Mouse (Mus musculus) MEL (cell line): Measurements from ENCODE around the gene Lypd4. TPM values are rescaled to one million over a fixed set of nuclear protein-coding genes. Genes with fewer than 3 reads are reported as not detected.
A peak's percentile ranks its signal among the peaks of the same experiment; 100 is the strongest.

ENCODE experiments used
- DNase-seq: peaks from one replicate; pipeline ENCODE4 v3.0.0; 2011; ENCODE audit warnings: low read depth, low spot score
- H3K27ac ChIP-seq: 2 replicates; pipeline ENCODE4 v1.5.1; 2012; ENCODE audit warnings: low read depth, mild to moderate bottlenecking, control low read depth, low read length, moderate library complexity; ENCODE audit not compliant: control insufficient read depth
- H3K27me3 ChIP-seq, 2 experiments: fragments of 150-350 bp in 1 of 2; sonication (generic) in 1 of 2; 2 replicates each; pipeline ENCODE4 v1.6.1; 2012; ENCODE audit warnings: low read length in 2 of 2, mild to moderate bottlenecking in 2 of 2, improper control_type of control experiment in 1 of 2, moderate library complexity in 1 of 2; ENCODE audit not compliant: insufficient read depth in 2 of 2, control insufficient read depth in 1 of 2
- H3K36me3 ChIP-seq, 2 experiments: 2 replicates each; pipeline ENCODE4 v1.6.1; 2012 to 2014; ENCODE audit warnings: low read length in 2 of 2, improper control_type of control experiment in 1 of 2, inconsistent platforms in 1 of 2, mild to moderate bottlenecking in 1 of 2; ENCODE audit not compliant: insufficient read depth in 2 of 2, control insufficient read depth in 1 of 2
- H3K4me1 ChIP-seq, 2 experiments: fragments of 150-350 bp in 1 of 2; sonication (generic) in 1 of 2; 2 replicates each; pipeline ENCODE4 v1.6.1; 2012; ENCODE audit warnings: low read length in 2 of 2, improper control_type of control experiment in 1 of 2, mild to moderate bottlenecking in 1 of 2; ENCODE audit not compliant: insufficient read depth in 2 of 2, control insufficient read depth in 1 of 2
- H3K4me3 ChIP-seq, 2 experiments: fragments of 150-350 bp in 1 of 2; sonication (generic) in 1 of 2; 2 replicates each; pipeline ENCODE4 v1.5.1; 2012; ENCODE audit warnings: low read depth in 2 of 2, low read length in 2 of 2, mild to moderate bottlenecking in 2 of 2, moderate library complexity in 2 of 2, control low read depth in 1 of 2, improper control_type of control experiment in 1 of 2; ENCODE audit not compliant: control insufficient read depth in 1 of 2, insufficient read depth in 1 of 2
- H3K79me2 ChIP-seq: 2 replicates; pipeline ENCODE4 v1.6.1; 2012; ENCODE audit warnings: mild to moderate bottlenecking, low read length, moderate library complexity; ENCODE audit not compliant: control insufficient read depth, poor library complexity, insufficient read depth
- H3K9ac ChIP-seq: 2 replicates; pipeline ENCODE4 v1.6.1; 2012; ENCODE audit warnings: low read depth, mild to moderate bottlenecking, control low read depth, low read length, moderate library complexity; ENCODE audit not compliant: control insufficient read depth, poor library complexity, severe bottlenecking
- H3K9me3 ChIP-seq: fragments of 150-350 bp; sonication (generic); replicated peaks from 2 replicates; pipeline ENCODE4 v1.6.1; 2012; ENCODE audit warnings: mild to moderate bottlenecking, low read length, improper control_type of control experiment, moderate library complexity; ENCODE audit not compliant: insufficient read depth
- BHLHE40 ChIP-seq: IDR thresholded peaks from 2 replicates; pipeline ENCODE4 v1.6.1; 2012; ENCODE audit warnings: low read depth, mild to moderate bottlenecking, inconsistent platforms, low read length, improper control_type of control experiment, borderline replicate concordance
- CHD1 ChIP-seq: IDR thresholded peaks from 2 replicates; pipeline ENCODE4 v1.6.1; 2012; ENCODE audit warnings: low read depth, mild to moderate bottlenecking, inconsistent platforms, low read length, improper control_type of control experiment
- CTCF ChIP-seq, 3 experiments: IDR thresholded peaks in 2 of 3; conservative IDR thresholded peaks in 1 of 3; 2 replicates each; pipeline ENCODE4 v1.5.1; 2011 to 2012; ENCODE audit warnings: low read length in 3 of 3, low read depth in 2 of 3, mild to moderate bottlenecking in 2 of 3, improper control_type of control experiment in 1 of 3, inconsistent platforms in 1 of 3, mixed read lengths in 1 of 3, moderate library complexity in 1 of 3; ENCODE audit not compliant: control insufficient read depth in 1 of 3, insufficient read depth in 1 of 3, poor library complexity in 1 of 3, severe bottlenecking in 1 of 3
- EP300 ChIP-seq, 2 experiments: IDR thresholded peaks; 2 replicates each; pipeline ENCODE4 v1.6.1; 2011; ENCODE audit warnings: improper control_type of control experiment in 2 of 2, low read length in 2 of 2, low read depth in 1 of 2, mild to moderate bottlenecking in 1 of 2
- ETS1 ChIP-seq: IDR thresholded peaks from 2 replicates; pipeline ENCODE4 v1.6.1; 2012; ENCODE audit warnings: low read depth, mild to moderate bottlenecking, inconsistent platforms, low read length, improper control_type of control experiment, moderate library complexity
- GABPA ChIP-seq: IDR thresholded peaks from 2 replicates; pipeline ENCODE4 v1.6.1; 2012; ENCODE audit warnings: low read depth, mild to moderate bottlenecking, inconsistent platforms, low read length, improper control_type of control experiment, moderate library complexity
- GATA1 ChIP-seq: IDR thresholded peaks from 2 replicates; pipeline ENCODE4 v1.6.1; 2011; ENCODE audit warnings: low read depth, low read length, improper control_type of control experiment
- HCFC1 ChIP-seq: IDR thresholded peaks from 2 replicates; pipeline ENCODE4 v1.6.1; 2012; ENCODE audit warnings: low read depth, mild to moderate bottlenecking, inconsistent platforms, low read length, improper control_type of control experiment, moderate library complexity
- JUND ChIP-seq: IDR thresholded peaks from 2 replicates; pipeline ENCODE4 v1.6.1; 2011; ENCODE audit warnings: low read depth, mild to moderate bottlenecking, improper control_type of control experiment, low read length
- KAT2A ChIP-seq: conservative IDR thresholded peaks from 2 replicates; pipeline ENCODE4 v1.6.1; 2012; ENCODE audit warnings: low read depth, low read length, improper control_type of control experiment, inconsistent platforms
- MAFK ChIP-seq: IDR thresholded peaks from 2 replicates; pipeline ENCODE4 v1.6.1; 2011; ENCODE audit warnings: low read depth, mild to moderate bottlenecking, low read length, improper control_type of control experiment, borderline replicate concordance
- MAZ ChIP-seq: IDR thresholded peaks from 2 replicates; pipeline ENCODE4 v1.6.1; 2012; ENCODE audit warnings: low read depth, mild to moderate bottlenecking, inconsistent platforms, low read length, improper control_type of control experiment
- MXI1 ChIP-seq: IDR thresholded peaks from 2 replicates; pipeline ENCODE4 v1.6.1; 2011; ENCODE audit warnings: mild to moderate bottlenecking, low read depth, low read length, improper control_type of control experiment
- NELFE ChIP-seq: IDR thresholded peaks from 2 replicates; pipeline ENCODE4 v1.6.1; 2011; ENCODE audit warnings: low read depth, low read length, improper control_type of control experiment
- POLR2A ChIP-seq, 2 experiments: IDR thresholded peaks; 2 replicates each; pipeline ENCODE4 v1.6.1; 2011 to 2012; ENCODE audit warnings: low read length in 2 of 2, mild to moderate bottlenecking in 2 of 2, control low read depth in 1 of 2, improper control_type of control experiment in 1 of 2, low read depth in 1 of 2, moderate library complexity in 1 of 2; ENCODE audit not compliant: control insufficient read depth in 1 of 2, insufficient read depth in 1 of 2, poor library complexity in 1 of 2
- POLR2AphosphoS2 ChIP-seq: IDR thresholded peaks from 2 replicates; pipeline ENCODE4 v1.6.1; 2011; ENCODE audit warnings: low read length, improper control_type of control experiment
- POLR2AphosphoS5 ChIP-seq: IDR thresholded peaks from 2 replicates; pipeline ENCODE4 v1.6.1; 2012; ENCODE audit warnings: low read depth, borderline replicate concordance, mild to moderate bottlenecking, inconsistent platforms, low read length, moderate library complexity, mixed read lengths
- RCOR1 ChIP-seq: IDR thresholded peaks from 2 replicates; pipeline ENCODE4 v1.6.1; 2012; ENCODE audit warnings: low read depth, mild to moderate bottlenecking, inconsistent platforms, low read length, improper control_type of control experiment
- SIN3A ChIP-seq: IDR thresholded peaks from 2 replicates; pipeline ENCODE4 v1.6.1; 2012; ENCODE audit warnings: low read length, improper control_type of control experiment, inconsistent platforms
- SMC3 ChIP-seq: IDR thresholded peaks from 2 replicates; pipeline ENCODE4 v1.6.1; 2011; ENCODE audit warnings: low read depth, low read length, improper control_type of control experiment
- TAL1 ChIP-seq: IDR thresholded peaks from 2 replicates; pipeline ENCODE4 v1.6.1; 2012; ENCODE audit warnings: mild to moderate bottlenecking, inconsistent platforms, low read length, moderate library complexity, mixed read lengths
- TBP ChIP-seq: IDR thresholded peaks from 2 replicates; pipeline ENCODE4 v1.8.0; 2011; ENCODE audit warnings: low read depth, low read length, improper control_type of control experiment
- UBTF ChIP-seq: IDR thresholded peaks from 2 replicates; pipeline ENCODE4 v1.6.1; 2012; ENCODE audit warnings: low read depth, mild to moderate bottlenecking, inconsistent platforms, low read length, improper control_type of control experiment, moderate library complexity, borderline replicate concordance; ENCODE audit not compliant: insufficient read depth
- USF1 ChIP-seq: IDR thresholded peaks from 2 replicates; pipeline ENCODE4 v1.6.1; 2014; ENCODE audit warnings: low read depth, mild to moderate bottlenecking, inconsistent platforms, low read length, improper control_type of control experiment, moderate library complexity
- ZKSCAN1 ChIP-seq: IDR thresholded peaks from 2 replicates; pipeline ENCODE4 v1.6.1; 2012; ENCODE audit warnings: low read depth, mild to moderate bottlenecking, inconsistent platforms, low read length, improper control_type of control experiment, moderate library complexity
- ZMIZ1 ChIP-seq: IDR thresholded peaks from 2 replicates; pipeline ENCODE4 v1.6.1; 2012; ENCODE audit warnings: low read depth, mild to moderate bottlenecking, inconsistent platforms, low read length, improper control_type of control experiment, moderate library complexity
- ZNF384 ChIP-seq: IDR thresholded peaks from 2 replicates; pipeline ENCODE4 v1.6.1; 2012; ENCODE audit warnings: low read depth, mild to moderate bottlenecking, inconsistent platforms, low read length, improper control_type of control experiment
- polyA plus RNA-seq, 2 experiments: library from polyadenylated mRNA; stranded (reverse) in 1 of 2; unstranded in 1 of 2; fragments of >175 nt in 1 of 2; fragments of >200 nt in 1 of 2; gene quantifications; 2 replicates each; pipeline versions ENCODE4 v1.2.1 to v1.2.4; 2012; ENCODE audit warnings: low replicate concordance in 2 of 2, low read depth in 1 of 2; ENCODE audit not compliant: insufficient read length in 2 of 2, insufficient read depth in 1 of 2, missing spikeins in 1 of 2
- total RNA-seq: library from RNA; depleted of rRNA; stranded (reverse); fragments of 300-350 nt; gene quantifications from 2 replicates; pipeline ENCODE4 v1.2.3, GENCODE M21; 2012

The Lypd4 gene
- total and polyA plus RNA-seq, 3 experiments, result not detected

GRCm38 (mm10) chr7:24884693-24885291, 15.1 kb upstream of the Lypd4 start:
- Histone ChIP-seq H3K4me1 (peaks cover 0 to 20% of the 10 kb centered on the region in 2 experiments; a peak in 2 of 4 replicates), H3K9ac (peak overlapping the region; percentile 93), H3K36me3 (peaks cover 8 to 17% of the 10 kb centered on the region in 2 experiments), H3K4me3 (peak overlapping the region; percentile 55 to 77), H3K27me3 (peaks cover 0 to 2% of the 10 kb centered on the region in 2 experiments; a peak in 1 of 4 replicates), H3K9me3 (no peaks in the 10 kb centered on the region), H3K27ac (peak overlapping the region; percentile 52), H3K79me2 (peaks cover 36% of the 10 kb centered on the region)
- TF ChIP-seq POLR2AphosphoS2, result no peak
- no peak for TF ChIP-seq CHD1
- TF ChIP-seq UBTF, result no peak
- TF ChIP-seq TBP, result 0 out of 2 replicates have a peak, but pooled peaks have one; percentile 5
- TF ChIP-seq USF1, result no peak
- TF ChIP-seq BHLHE40, result no peak
- TF ChIP-seq ZMIZ1, result no peak
- peak; percentile 83 for TF ChIP-seq POLR2AphosphoS5
- peak in 1 of 2 experiments; percentile 76; a peak in 2 of 4 replicates for TF ChIP-seq POLR2A (IDR thresholded peaks at IDR 0.05; ENCODE audit: control insufficient read depth in 1 of 2, insufficient read depth in 1 of 2, low read depth in 1 of 2, low read length in 2 of 2, poor library complexity in 1 of 2)
- no peak for TF ChIP-seq NELFE
- TF ChIP-seq HCFC1, result no peak
- no peak for TF ChIP-seq JUND
- TF ChIP-seq TAL1, result no peak
- no peak for TF ChIP-seq GATA1
- no peak for TF ChIP-seq MXI1
- no peak for TF ChIP-seq KAT2A
- peak; percentile 55 for DNase-seq

DNA sequence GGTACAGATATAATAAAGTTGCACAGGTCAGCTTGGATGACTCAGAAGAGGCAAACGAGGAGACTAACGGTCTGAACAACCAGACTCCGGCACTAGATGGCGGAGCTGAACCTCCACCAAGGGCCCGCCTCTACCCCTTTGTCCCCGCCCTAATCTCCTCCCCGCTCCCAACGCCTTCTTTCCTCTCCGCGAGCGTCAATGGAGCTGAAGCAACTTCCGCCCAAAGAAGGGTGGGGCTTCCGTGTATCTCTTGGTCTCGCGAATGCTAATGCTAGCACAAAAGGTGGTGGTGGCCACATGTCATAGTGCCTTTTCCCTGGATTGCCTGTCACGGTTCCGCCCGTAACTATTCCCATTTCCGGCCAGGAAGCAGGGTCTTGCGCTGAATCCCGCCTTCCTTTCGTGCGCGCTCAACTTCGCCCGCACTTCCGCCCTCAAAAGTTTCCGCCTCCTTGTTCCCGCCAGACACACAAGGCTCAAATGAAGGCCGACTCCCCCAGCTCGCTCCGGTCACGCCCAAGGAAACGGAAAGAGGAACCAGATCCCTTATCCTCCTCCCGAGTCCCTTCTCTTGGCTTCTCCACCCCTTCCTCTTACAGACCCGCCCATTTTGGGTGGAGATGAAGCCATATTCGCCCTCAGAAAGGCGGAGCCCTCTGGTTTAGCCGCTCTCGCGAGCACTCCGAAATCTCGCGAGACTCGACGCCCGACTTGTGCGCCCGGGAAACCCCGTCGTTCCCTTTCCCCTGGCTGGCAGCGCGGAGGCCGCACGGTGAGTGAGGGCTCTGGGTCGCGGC, 14.4 kb upstream of the Lypd4 start, which contains the start of gene Rps19:
Gene Rps19, plus strand, starts transcription at position 476 of the 797 bp plus-strand sequence.
- no peaks in the 10 kb centered on the region for H3K9me3 ChIP-seq
- peaks cover 0 to 20% of the 10 kb centered on the region in 2 experiments; a peak in 2 of 4 replicates for H3K4me1 ChIP-seq
- DNase-seq, result peak; percentile 100
- peaks cover 36% of the 10 kb centered on the region for H3K79me2 ChIP-seq
- peak within 1 kb of the TSS; percentile 93 for H3K9ac ChIP-seq
- peaks cover 6 to 17% of the 10 kb centered on the region in 2 experiments for H3K36me3 ChIP-seq
- H3K4me3 ChIP-seq, result peak within 1 kb of the TSS; percentile 75 to 77
- H3K27me3 ChIP-seq, result peaks cover 0 to 2% of the 10 kb centered on the region in 2 experiments; a peak in 1 of 4 replicates
- peak within 1 kb of the TSS; percentile 97 for H3K27ac ChIP-seq
- TF ChIP-seq ZNF384, result no peak
- TF ChIP-seq ZKSCAN1, result no peak
- TF ChIP-seq UBTF, result 0 out of 2 replicates have a peak, but pooled peaks have one; percentile 6
- TF ChIP-seq TAL1, result no peak
- TF ChIP-seq CHD1, result no peak
- no peak for TF ChIP-seq HCFC1
- no peak for TF ChIP-seq POLR2AphosphoS2
- TF ChIP-seq ZMIZ1, result no peak
- TF ChIP-seq CTCF (IDR thresholded peaks at IDR 0.05 in 2 of 3, conservative IDR thresholded peaks at IDR 0.05 in 1 of 3; ENCODE audit: control insufficient read depth in 1 of 3, insufficient read depth in 1 of 3, low read depth in 2 of 3, low read length in 3 of 3, poor library complexity in 1 of 3, severe bottlenecking in 1 of 3), result peak in 1 of 3 experiments; percentile 38; a peak in 2 of 6 replicates
- TF ChIP-seq MAFK, result no peak
- TF ChIP-seq ETS1, result no peak
- no peak for TF ChIP-seq MAZ
- no peak for TF ChIP-seq NELFE
- no peak for TF ChIP-seq SIN3A
- TF ChIP-seq GABPA, result no peak
- no peak for TF ChIP-seq JUND
- TF ChIP-seq KAT2A, result no peak
- TF ChIP-seq BHLHE40, result no peak
- TF ChIP-seq TBP, result peak; percentile 89
- no peak for TF ChIP-seq RCOR1
- no peak for TF ChIP-seq EP300 (IDR thresholded peaks at IDR 0.05; ENCODE audit: low read depth in 1 of 2, low read length in 2 of 2)
- no peak for TF ChIP-seq SMC3
